Mouse (Mus musculus) adrenal gland, postnatal 4 days (tissue): Measurements from ENCODE around the gene Ankrd53. TPM values are rescaled to one million over a fixed set of nuclear protein-coding genes. Genes with fewer than 3 reads are reported as not detected.

ENCODE experiments used
- total RNA-seq, 2 experiments: library from RNA; stranded (reverse); gene quantifications; 2 replicates each; pipeline ENCODE4 v1.2.3; 2021

Ankrd53 gene
- total RNA-seq, 2 experiments from 2014 or later = 0.28 to 0.39 TPM

Other genes with a start within 250 kb of the Ankrd53 start
- gene Actg2, start 226.4 kb upstream of the Ankrd53 start, total RNA-seq = 1 to 10 TPM; 3.1 to 4.3 TPM
- gene Stambp, start 189.9 kb upstream of the Ankrd53 start, total RNA-seq = 10 to 100 TPM; 32.9 to 33.0 TPM
- gene Clec4f, start 106.5 kb upstream of the Ankrd53 start, total RNA-seq = 1 to 10 TPM in 1 of 2 experiments, under 1 TPM in 1; 0.22 to 6.4 TPM
- gene Cd207, start 84.8 kb upstream of the Ankrd53 start, total RNA-seq = under 1 TPM in 1 of 2 experiments, not detected in 1; 0.45 TPM
- not detected for gene Vax2, start 51.4 kb upstream of the Ankrd53 start, total RNA-seq
- 10 to 100 TPM in 1 of 2 experiments, under 1 TPM in 1; 0.31 to 13.7 TPM for gene Atp6v1b1, start 19.7 kb upstream of the Ankrd53 start, total RNA-seq
- gene Tex261, start 13.2 kb downstream of the Ankrd53 start, total RNA-seq = 10 to 100 TPM; 93.7 to 93.9 TPM
- gene Nagk, start 32.3 kb downstream of the Ankrd53 start, total RNA-seq = 10 to 100 TPM; 65.5 to 70.1 TPM
- gene Paip2b, start 69.1 kb downstream of the Ankrd53 start, total RNA-seq = 10 to 100 TPM; 32.5 to 36.2 TPM
- 100 to 1,000 TPM in 1 of 2 experiments, 10 to 100 TPM in 1; 99.9 to 101 TPM for gene Zfp638, start 104.5 kb downstream of the Ankrd53 start, total RNA-seq
- gene Dysf, start 245.9 kb downstream of the Ankrd53 start, total RNA-seq = 10 to 100 TPM; 66.5 to 66.9 TPM